Mouse (Mus musculus): Measurements from ENCODE around the gene AU041133. TPM values are rescaled to one million over a fixed set of nuclear protein-coding genes. Genes with fewer than 3 reads are reported as not detected.
"Not testable (repeated sequence)": the region's sequence is repeated elsewhere in the genome, so short reads cannot be mapped to it uniquely, and the experiment has no call there.

The AU041133 gene
- polyA plus RNA-seq (2015; fragmentation: Nextera tagmentation; extraction: Ambion mirVana): 7.0 and 7.5 TPM in 2 replicates

DNA sequence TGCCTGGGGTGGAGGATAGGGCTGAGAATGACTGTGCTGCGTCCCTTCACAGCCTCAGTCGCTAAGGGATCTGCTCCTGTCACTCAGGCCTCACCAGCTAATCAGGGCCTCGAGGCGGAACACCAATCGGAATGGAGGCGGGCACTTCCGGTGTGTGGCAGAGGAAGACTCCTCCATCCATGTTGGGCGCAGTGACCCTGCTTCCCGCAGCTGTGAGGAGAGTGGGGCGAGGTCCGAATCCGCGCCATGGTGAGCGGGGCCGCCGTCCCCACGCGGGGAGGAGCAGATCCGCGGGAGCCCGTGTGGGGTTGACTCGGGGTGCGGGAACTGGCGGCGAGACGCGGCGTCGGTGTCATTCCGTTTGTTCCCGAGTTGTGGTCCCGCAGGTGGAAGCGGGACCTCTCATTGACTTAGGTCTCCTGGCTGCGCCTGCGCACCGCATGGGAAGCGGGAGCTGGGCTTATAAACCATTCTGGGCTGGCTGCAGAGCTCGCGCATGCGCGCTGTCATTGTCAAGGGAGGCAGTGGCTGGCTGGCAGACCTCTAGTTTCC lies at the start of gene AU041133:
AU041133 (plus strand) TSS at position 164 of the 552 bp plus-strand sequence.
- Histone ChIP-seq H3K4me1 (no peaks in the 10 kb centered on the region), H3K9ac (peak within 1 kb of the TSS; percentile 70), H3K9me3 (peaks cover 50% of the 10 kb centered on the region), H3K27me3 (no peaks in the 10 kb centered on the region), H3K36me3 (peaks cover 23% of the 10 kb centered on the region), H3K4me2 (replicated peaks) (peak within 1 kb of the TSS; percentile 64), H3K4me3 (peak within 1 kb of the TSS; percentile 69), H3K27ac (peak within 1 kb of the TSS; percentile 73; the same call in 1 of the 2 replicates)
- 2% methylated on average over 41 of the region's 41 CpGs for WGBS
- ATAC-seq (ENCODE audit: low FRiP score, low read depth): peak; percentile 99

DNA sequence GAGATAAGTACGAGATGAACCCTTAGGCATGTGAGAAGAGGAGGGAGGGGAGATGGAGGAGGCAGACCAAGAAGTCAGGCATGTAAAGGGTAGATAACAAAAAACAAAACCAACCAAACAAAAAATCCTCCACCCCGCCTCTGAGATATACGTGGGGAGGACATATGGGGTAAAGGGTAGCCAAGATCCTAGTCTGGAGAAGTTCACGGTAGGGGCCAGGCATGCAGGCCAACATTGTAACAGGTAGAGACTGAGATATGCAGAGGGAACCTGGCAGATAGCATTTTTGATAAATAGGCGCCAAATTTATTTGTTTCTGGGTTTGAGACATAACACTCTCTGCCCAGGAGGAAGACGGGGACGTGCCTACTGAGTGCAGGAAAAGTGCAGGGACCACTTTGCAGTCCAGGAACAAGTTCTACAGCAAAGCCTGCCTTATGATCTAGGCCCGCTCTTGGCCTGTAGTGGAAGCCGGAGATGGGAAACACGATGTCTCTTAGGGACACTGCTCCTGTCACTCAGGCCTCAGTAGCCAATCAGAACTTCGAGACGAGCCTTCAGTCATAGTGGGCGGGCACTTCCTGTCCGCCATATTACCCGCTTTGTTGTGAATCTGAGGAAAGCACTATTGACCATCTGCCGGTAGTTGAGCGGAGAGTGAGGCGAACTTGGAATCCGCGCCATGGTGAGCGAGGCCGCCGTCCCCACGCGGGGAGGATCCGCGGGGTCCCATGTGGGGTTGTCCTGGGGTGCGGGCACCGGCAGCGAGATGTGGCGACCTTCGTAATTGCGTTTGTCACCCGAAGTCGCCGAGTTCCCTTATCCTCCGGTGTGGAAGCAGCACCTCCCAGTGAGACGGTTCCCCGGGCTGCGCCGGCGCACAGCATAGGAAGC lies 44.8 kb upstream of the AU041133 start, which contains the start of gene BC024063:
BC024063 (plus strand) TSS at position 626 of the 894 bp plus-strand sequence.
- Histone ChIP-seq H3K4me3 (peak within 1 kb of the TSS; percentile 50), H3K9ac (peak within 1 kb of the TSS; percentile 72), H3K9me3 (peaks cover 16% of the 10 kb centered on the region), H3K4me2 (replicated peaks) (peak within 1 kb of the TSS; percentile 58), H3K36me3 (peaks cover 14% of the 10 kb centered on the region; the same call in 1 of the 2 replicates), H3K27ac (peak within 1 kb of the TSS; percentile 74; the same call in 1 of the 2 replicates)
- WGBS: 17% methylated on average over 42 of the region's 42 CpGs
- not testable (repeated sequence) for H3K4me1 ChIP-seq, H3K27me3 ChIP-seq
- ATAC-seq (ENCODE audit: low FRiP score, low read depth): peak; percentile 97

DNA sequence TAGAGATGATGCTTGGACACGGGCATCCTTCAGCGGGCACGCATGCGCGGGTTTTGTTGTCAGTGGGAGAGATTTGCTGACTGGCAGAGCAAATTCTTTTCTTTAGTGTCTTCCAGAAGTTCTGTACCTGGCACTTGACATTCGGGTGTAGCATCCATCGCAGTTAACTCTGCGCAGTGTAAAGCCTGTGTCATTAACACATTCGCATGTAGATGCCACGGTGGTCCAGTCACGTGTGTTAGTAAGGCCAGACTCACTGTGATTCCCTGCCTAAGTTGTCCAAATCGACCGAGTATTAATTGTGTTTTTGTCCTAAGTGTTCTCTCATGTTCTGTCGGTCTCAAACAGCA lies 44.2 kb upstream of the AU041133 start:
- Histone ChIP-seq H3K9ac (peak overlapping the region; percentile 72), H3K9me3 (peaks cover 17% of the 10 kb centered on the region), H3K36me3 (peaks cover 15% of the 10 kb centered on the region; the same call in 1 of the 2 replicates), H3K4me2 (replicated peaks) (peak overlapping the region; percentile 58), H3K4me3 (peak overlapping the region; percentile 50)
- H3K27ac ChIP-seq; H3K4me1 ChIP-seq; H3K27me3 ChIP-seq; ATAC-seq (ENCODE audit: low FRiP score, low read depth): not testable (repeated sequence)
- 19% methylated on average over 14 of the region's 14 CpGs for WGBS

DNA sequence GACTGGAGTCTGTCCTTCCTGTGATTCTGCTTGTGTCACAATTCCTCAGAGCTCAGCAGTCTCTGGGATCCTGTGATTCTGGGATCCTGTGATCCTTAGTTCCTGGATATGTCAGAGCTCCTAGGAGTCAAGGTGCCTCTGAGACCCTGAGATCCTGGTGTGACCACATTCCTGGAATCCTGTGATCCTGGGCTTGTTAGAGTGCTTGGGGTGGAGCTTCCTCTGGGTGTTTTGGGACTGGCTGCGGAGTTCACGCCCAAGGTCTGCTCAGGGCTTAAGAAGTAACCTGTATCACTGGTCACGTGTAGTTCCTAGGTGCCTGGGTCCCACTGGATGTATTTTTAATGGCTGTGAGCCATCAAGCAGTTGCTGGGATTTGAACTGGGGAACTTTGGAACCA lies 10.6 kb upstream of the AU041133 start:
- Histone ChIP-seq H3K4me1 (no peaks in the 10 kb centered on the region), H3K36me3 (peaks cover 3% of the 10 kb centered on the region; the same call in 1 of the 2 replicates), H3K27me3 (no peaks in the 10 kb centered on the region), H3K27ac (no peak overlapping the region), H3K9me3 (peaks cover 59% of the 10 kb centered on the region), H3K4me2 (replicated peaks) (no peak overlapping the region), H3K4me3 (no peak overlapping the region), H3K9ac (no peak overlapping the region)
- ATAC-seq (ENCODE audit: low FRiP score, low read depth): no peak
- WGBS: 78% methylated on average over 3 of the region's 3 CpGs

DNA sequence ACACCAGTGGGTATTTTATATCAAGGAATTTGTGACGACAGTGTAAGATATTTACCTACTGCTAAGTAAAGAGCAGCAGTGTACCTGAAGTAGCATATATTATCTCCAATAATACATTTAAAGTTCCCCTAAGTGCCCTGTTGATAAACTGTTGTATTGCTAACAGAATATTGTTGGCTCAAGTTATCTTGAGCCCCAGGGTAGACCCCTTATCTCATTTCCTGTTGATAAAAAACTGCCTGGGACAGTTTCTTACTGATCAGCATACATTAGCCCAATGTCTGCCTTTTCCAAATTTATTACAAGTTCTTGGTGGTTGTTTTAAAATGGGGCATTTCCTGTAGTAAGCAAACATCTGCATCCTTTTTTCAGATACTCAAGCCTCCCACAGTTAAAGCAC lies 17.5 kb downstream of the AU041133 start:
- peaks cover 51% of the 10 kb centered on the region for H3K9me3 ChIP-seq
- H3K4me2 ChIP-seq (replicated peaks): no peak overlapping the region
- no peak overlapping the region for H3K4me3 ChIP-seq
- no peaks in the 10 kb centered on the region for H3K27me3 ChIP-seq
- H3K9ac ChIP-seq: no peak overlapping the region
- ATAC-seq (ENCODE audit: low FRiP score, low read depth): no peak
- 94% methylated on average over 1 of the region's 1 CpGs for WGBS
- no peaks in the 10 kb centered on the region for H3K4me1 ChIP-seq
- H3K36me3 ChIP-seq: peaks cover 62% of the 10 kb centered on the region
- H3K27ac ChIP-seq: no peak overlapping the region

DNA sequence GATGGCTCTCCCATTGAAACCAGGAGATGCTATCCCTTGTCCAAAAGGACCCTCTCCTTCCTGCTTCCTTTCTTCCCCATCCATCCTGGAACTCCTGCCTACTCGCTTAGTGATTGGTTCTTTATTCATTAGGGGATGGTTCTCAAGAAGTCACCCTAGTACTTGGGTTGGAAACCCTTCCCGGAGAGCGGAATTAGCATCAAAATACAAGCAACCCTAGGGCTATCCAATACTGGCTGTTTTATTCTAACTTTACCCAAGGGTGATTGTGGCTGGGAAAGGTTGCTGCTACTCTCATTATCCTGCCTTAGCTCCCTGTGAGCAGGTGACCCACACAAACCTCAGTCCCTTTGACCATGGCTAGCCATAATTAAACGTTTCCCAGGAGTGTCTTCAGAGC lies 19.8 kb downstream of the AU041133 start:
- Histone ChIP-seq H3K9ac (no peak overlapping the region), H3K27ac (no peak overlapping the region), H3K4me1 (no peaks in the 10 kb centered on the region), H3K36me3 (peaks cover 78% of the 10 kb centered on the region), H3K9me3 (peaks cover 64% of the 10 kb centered on the region), H3K27me3 (no peaks in the 10 kb centered on the region), H3K4me2 (replicated peaks) (no peak overlapping the region), H3K4me3 (no peak overlapping the region)
- 80% methylated on average over 4 of the region's 4 CpGs for WGBS
- no peak for ATAC-seq (ENCODE audit: low FRiP score, low read depth)

DNA sequence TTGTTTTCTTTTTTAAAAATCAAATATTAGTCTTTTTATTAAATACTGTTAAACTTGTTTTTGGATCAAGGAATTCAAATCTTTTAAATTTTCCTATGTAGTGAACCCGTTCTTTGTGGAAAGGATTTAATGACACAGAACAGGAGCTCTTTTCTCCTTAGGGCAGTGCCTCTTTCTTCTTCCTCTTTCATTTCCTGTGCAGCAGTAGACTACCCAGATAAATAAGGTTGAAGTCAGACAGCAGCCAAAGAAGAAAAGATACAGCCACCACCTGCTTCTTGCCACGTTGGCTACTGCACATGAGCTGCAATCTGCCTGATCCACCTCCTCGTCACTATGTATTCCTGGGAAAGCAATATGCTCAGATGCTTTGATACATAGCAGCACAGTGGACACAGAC lies 40.0 kb downstream of the AU041133 start:
- Histone ChIP-seq H3K9ac (no peak overlapping the region), H3K4me2 (replicated peaks) (no peak overlapping the region), H3K4me1 (no peaks in the 10 kb centered on the region), H3K27ac (no peak overlapping the region), H3K9me3 (peaks cover 9% of the 10 kb centered on the region; the same call in 1 of the 2 replicates), H3K36me3 (no peaks in the 10 kb centered on the region), H3K27me3 (no peaks in the 10 kb centered on the region), H3K4me3 (no peak overlapping the region)
- ATAC-seq (ENCODE audit: low FRiP score, low read depth): no peak
- WGBS: 77% methylated on average over 3 of the region's 3 CpGs

DNA sequence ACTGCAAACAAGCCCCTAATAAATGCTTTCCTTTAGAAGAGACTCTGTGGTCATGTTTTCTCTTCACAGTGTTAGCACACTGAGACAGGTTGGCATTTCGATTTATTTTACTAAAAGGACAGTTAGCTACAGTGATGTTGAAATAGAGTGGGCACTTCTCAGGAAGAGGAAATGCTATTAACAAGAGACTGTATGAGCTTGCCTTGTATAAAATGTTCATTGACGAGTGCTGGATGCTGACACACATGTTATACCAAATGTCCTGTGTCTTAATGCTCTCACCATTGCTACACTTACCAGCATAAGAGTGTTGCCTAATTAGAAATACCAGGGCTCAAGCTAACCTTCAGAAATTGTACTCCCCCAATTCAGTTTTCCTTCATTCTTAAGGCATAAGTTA lies 42.0 kb downstream of the AU041133 start:
- 85% methylated on average over 2 of the region's 2 CpGs for WGBS
- no peak for ATAC-seq (ENCODE audit: low FRiP score, low read depth)
- H3K9me3 ChIP-seq: peaks cover 5% of the 10 kb centered on the region; the same call in 1 of the 2 replicates

DNA sequence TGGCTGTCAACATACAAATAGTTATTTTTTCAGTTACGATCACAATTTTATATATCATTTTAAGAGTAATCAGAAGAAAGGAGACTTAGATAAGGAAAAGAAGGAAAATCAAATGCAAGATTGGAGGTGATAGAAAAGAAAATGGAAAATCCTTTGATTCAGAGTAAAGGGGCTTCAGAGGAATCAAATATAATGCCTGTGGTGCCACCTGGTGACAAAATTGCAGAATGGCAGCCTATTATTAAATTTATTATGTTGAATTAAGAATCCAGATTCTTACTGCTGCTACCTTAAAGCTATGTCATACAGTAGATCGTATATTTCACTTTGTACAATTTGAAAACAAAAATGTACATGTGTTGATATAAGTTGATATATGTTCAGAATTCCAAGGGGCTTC lies 43.0 kb downstream of the AU041133 start:
- no peaks in the 10 kb centered on the region for H3K4me1 ChIP-seq
- no peak overlapping the region for H3K27ac ChIP-seq
- H3K4me2 ChIP-seq (replicated peaks): no peak overlapping the region
- H3K27me3 ChIP-seq: no peaks in the 10 kb centered on the region
- no peak overlapping the region for H3K4me3 ChIP-seq
- WGBS: 51% methylated on average over 2 of the region's 2 CpGs
- H3K9me3 ChIP-seq: peaks cover 5% of the 10 kb centered on the region; the same call in 1 of the 2 replicates
- no peaks in the 10 kb centered on the region for H3K36me3 ChIP-seq
- ATAC-seq (ENCODE audit: low FRiP score, low read depth): no peak
- H3K9ac ChIP-seq: no peak overlapping the region

More for the DNA sequence above, 42.0 kb downstream of the AU041133 start:
- Histone ChIP-seq H3K4me2 (replicated peaks) (no peak overlapping the region), H3K27me3 (no peaks in the 10 kb centered on the region), H3K36me3 (no peaks in the 10 kb centered on the region), H3K9ac (no peak overlapping the region), H3K4me1 (no peaks in the 10 kb centered on the region), H3K27ac (no peak overlapping the region), H3K4me3 (no peak overlapping the region)

DNA sequence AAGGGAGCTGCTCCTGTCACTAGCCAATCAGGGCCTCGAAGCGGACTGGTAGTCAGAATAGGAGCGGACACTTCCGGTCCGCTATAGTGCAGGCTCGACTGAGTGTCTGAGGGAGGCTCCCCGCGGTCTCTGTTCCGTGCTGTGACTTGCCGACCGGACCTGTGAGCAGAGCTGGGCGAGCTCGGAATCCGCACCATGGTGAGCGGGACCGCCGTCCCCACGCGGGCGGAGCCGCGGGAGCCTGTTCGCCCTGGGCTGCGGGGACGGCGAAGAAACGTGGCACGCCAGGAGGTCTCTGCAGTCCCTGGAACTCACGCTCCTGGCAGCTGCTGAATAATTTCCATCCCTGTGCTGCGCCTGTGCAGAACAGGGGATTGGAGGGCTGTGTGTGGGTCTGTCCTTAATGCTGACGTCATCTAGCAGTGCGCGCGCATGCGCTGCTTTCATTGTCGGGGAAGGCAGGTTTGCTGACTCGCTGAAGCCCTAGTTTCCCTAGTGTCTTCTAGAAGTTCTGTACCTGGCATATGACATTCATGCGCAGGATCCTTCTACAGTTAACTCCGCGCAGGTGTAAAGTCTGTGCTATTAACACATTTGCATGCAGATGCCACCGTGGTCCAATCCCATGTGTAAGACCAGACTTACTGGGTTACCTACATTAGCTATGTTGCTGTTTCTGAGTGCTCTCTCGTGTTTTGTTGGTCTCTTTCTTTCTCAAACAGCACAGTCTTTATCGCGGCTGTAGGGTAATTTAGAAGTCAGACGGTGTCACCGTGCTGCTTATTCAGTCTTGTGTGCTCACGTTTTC lies 50.6 kb downstream of the AU041133 start:
- Histone ChIP-seq H3K9me3 (no peaks in the 10 kb centered on the region), H3K9ac (peak overlapping the region; percentile 79), H3K4me2 (replicated peaks) (peak overlapping the region; percentile 74), H3K4me3 (peak overlapping the region; percentile 65), H3K36me3 (no peaks in the 10 kb centered on the region), H3K27ac (peak overlapping the region; percentile 96), H3K27me3 (no peaks in the 10 kb centered on the region), H3K4me1 (peaks cover 6% of the 10 kb centered on the region)
- 7% methylated on average over 47 of the region's 47 CpGs for WGBS
- ATAC-seq (ENCODE audit: low FRiP score, low read depth): peak; percentile 100

All from limb, embryonic 13.5 days (tissue).